Mouse (Mus musculus) forebrain, embryonic 16.5 days (tissue): ENCODE data around the gene Lsm2. TPM values are rescaled to one million over a fixed set of nuclear protein-coding genes. Genes with fewer than 3 reads are reported as not detected.
"Not testable (repeated sequence)": the region's sequence is repeated elsewhere in the genome, so short reads cannot be mapped to it uniquely, and the experiment has no call there.

ENCODE experiments used
- ATAC-seq: fragments of 200-750 bp; cut with Nextera tagmentation; 2 replicates; pipeline ENCODE4 v1.8.0; 2017; ENCODE audit warnings: mild to moderate bottlenecking, moderate library complexity
- H3K27ac ChIP-seq: fragments of 300-500 bp; sonication (generic); 2 replicates; pipeline ENCODE4 v1.5.1; 2014; ENCODE audit warnings: low read length, control low read depth
- H3K27me3 ChIP-seq: fragments of 300-500 bp; sonication (generic); replicated peaks from 2 replicates; pipeline ENCODE4 v1.6.1; 2014; ENCODE audit warnings: low read length; ENCODE audit not compliant: control insufficient read depth, insufficient read depth
- H3K36me3 ChIP-seq: fragments of 300-500 bp; sonication (generic); 2 replicates; pipeline ENCODE4 v1.6.1; 2014; ENCODE audit not compliant: control insufficient read depth, insufficient read depth
- H3K4me1 ChIP-seq: fragments of 300-500 bp; sonication (generic); replicated peaks from 2 replicates; pipeline ENCODE4 v1.6.1; 2014; ENCODE audit warnings: low read length; ENCODE audit not compliant: control insufficient read depth, insufficient read depth
- H3K4me2 ChIP-seq: fragments of 300-500 bp; sonication (generic); 2 replicates; pipeline ENCODE4 v1.6.1; 2014; ENCODE audit warnings: mild to moderate bottlenecking, low read length, control low read depth
- H3K4me3 ChIP-seq: fragments of 300-500 bp; sonication (generic); replicated peaks from 2 replicates; pipeline ENCODE4 v1.5.1; 2014; ENCODE audit warnings: mild to moderate bottlenecking, low read length, control low read depth
- H3K9ac ChIP-seq: fragments of 300-500 bp; sonication (generic); replicated peaks from 2 replicates; pipeline ENCODE4 v1.6.1; 2014; ENCODE audit warnings: low read depth, low read length, control low read depth
- H3K9me3 ChIP-seq: fragments of 300-500 bp; sonication (generic); 2 replicates; pipeline ENCODE4 v1.6.1; 2016; ENCODE audit warnings: low read length; ENCODE audit not compliant: control insufficient read depth
- WGBS: fragments of 180-500 bp; shearing (Covaris S2); extraction: QIAGEN DNeasy Blood & Tissue Kit; methylation state at CpG from one replicate; pipeline ENCODE4 v1.1.7; 2014; 5-methylcytosine and 5-hydroxymethylcytosine counted together
- polyA plus RNA-seq: library from polyadenylated mRNA; unstranded; fragments of >200 nt; fragmentation: Nextera tagmentation; extraction: Ambion mirVana; gene quantifications from 2 replicates; pipeline ENCODE4 v1.2.1, GENCODE M21; 2015

Gene Lsm2
- polyA plus RNA-seq, 1 experiment from 2014 or later, result 121 TPM

GRCm38 (mm10) chr17:35004075-35004717 is 22.5 kb downstream of the Lsm2 start:
- no peak overlapping the region for H3K4me2 ChIP-seq
- peaks cover 18% of the 10 kb centered on the region for H3K36me3 ChIP-seq
- no peak overlapping the region for H3K4me3 ChIP-seq
- no peak overlapping the region for H3K9ac ChIP-seq
- peaks cover 24% of the 10 kb centered on the region for H3K4me1 ChIP-seq
- no peak for ATAC-seq
- H3K27me3 ChIP-seq, result no peaks in the 10 kb centered on the region
- no peaks in the 10 kb centered on the region for H3K9me3 ChIP-seq
- WGBS, result 95% methylated on average over 17 of the region's 17 CpGs
- H3K27ac ChIP-seq, result no peak overlapping the region

GRCm38 (mm10) chr17:35005158-35005557 is 23.5 kb downstream of the Lsm2 start:
- H3K9ac ChIP-seq, result no peak overlapping the region
- ATAC-seq, result no peak
- H3K4me1 ChIP-seq, result peaks cover 18% of the 10 kb centered on the region
- H3K27me3 ChIP-seq, result no peaks in the 10 kb centered on the region
- 94% methylated on average over 10 of the region's 10 CpGs for WGBS
- peaks cover 21% of the 10 kb centered on the region for H3K36me3 ChIP-seq
- H3K27ac ChIP-seq, result no peak overlapping the region
- H3K4me2 ChIP-seq, result no peak overlapping the region
- H3K9me3 ChIP-seq, result no peaks in the 10 kb centered on the region
- H3K4me3 ChIP-seq, result no peak overlapping the region

GRCm38 (mm10) chr17:35005902-35006301 is 24.2 kb downstream of the Lsm2 start:
- not testable (repeated sequence) for H3K9ac ChIP-seq, H3K4me3 ChIP-seq, H3K9me3 ChIP-seq, H3K4me2 ChIP-seq, ATAC-seq, H3K27me3 ChIP-seq, H3K27ac ChIP-seq
- Histone ChIP-seq H3K36me3 (peaks cover 25% of the 10 kb centered on the region), H3K4me1 (peaks cover 18% of the 10 kb centered on the region)
- 96% methylated on average over 4 of the region's 5 CpGs for WGBS

GRCm38 (mm10) chr17:35007387-35007991 is 25.8 kb downstream of the Lsm2 start:
- Histone ChIP-seq H3K4me3 (no peak overlapping the region), H3K27me3 (no peaks in the 10 kb centered on the region), H3K4me2 (no peak overlapping the region), H3K9me3 (no peaks in the 10 kb centered on the region), H3K27ac (no peak overlapping the region), H3K9ac (no peak overlapping the region), H3K36me3 (peaks cover 35% of the 10 kb centered on the region), H3K4me1 (peaks cover 10% of the 10 kb centered on the region)
- WGBS, result 96% methylated on average over 7 of the region's 7 CpGs
- ATAC-seq, result no peak

GRCm38 (mm10) chr17:35009586-35009985 is 27.9 kb downstream of the Lsm2 start:
- no peaks in the 10 kb centered on the region for H3K4me1 ChIP-seq
- H3K4me3 ChIP-seq, result no peak overlapping the region
- H3K27ac ChIP-seq, result no peak overlapping the region
- 87% methylated on average over 7 of the region's 7 CpGs for WGBS
- no peak overlapping the region for H3K9ac ChIP-seq
- peaks cover 45% of the 10 kb centered on the region for H3K36me3 ChIP-seq
- H3K9me3 ChIP-seq, result no peaks in the 10 kb centered on the region
- no peak for ATAC-seq
- no peaks in the 10 kb centered on the region for H3K27me3 ChIP-seq
- H3K4me2 ChIP-seq, result no peak overlapping the region

GRCm38 (mm10) chr17:35011440-35011839 is 29.8 kb downstream of the Lsm2 start:
- WGBS, result 93% methylated on average over 8 of the region's 8 CpGs
- Histone ChIP-seq H3K4me1 (peaks cover 6% of the 10 kb centered on the region; the same call in 1 of the 2 replicates), H3K9ac (no peak overlapping the region), H3K27me3 (no peaks in the 10 kb centered on the region), H3K9me3 (no peaks in the 10 kb centered on the region), H3K4me3 (no peak overlapping the region), H3K27ac (no peak overlapping the region), H3K36me3 (peaks cover 42% of the 10 kb centered on the region), H3K4me2 (no peak overlapping the region)
- ATAC-seq, result no peak

GRCm38 (mm10) chr17:35012430-35012829 is 30.8 kb downstream of the Lsm2 start:
- Histone ChIP-seq H3K4me3 (no peak overlapping the region), H3K36me3 (peaks cover 42% of the 10 kb centered on the region)
- WGBS, result 92% methylated on average over 13 of the region's 13 CpGs

GRCm38 (mm10) chr17:35013221-35013620 is 31.6 kb downstream of the Lsm2 start:
- H3K27me3 ChIP-seq, result no peaks in the 10 kb centered on the region
- H3K4me3 ChIP-seq, result no peak overlapping the region
- H3K4me2 ChIP-seq, result no peak overlapping the region
- no peak overlapping the region for H3K9ac ChIP-seq
- H3K36me3 ChIP-seq, result peaks cover 40% of the 10 kb centered on the region
- no peak overlapping the region for H3K27ac ChIP-seq
- no peaks in the 10 kb centered on the region for H3K9me3 ChIP-seq
- peaks cover 6% of the 10 kb centered on the region; the same call in 1 of the 2 replicates for H3K4me1 ChIP-seq
- WGBS, result 88% methylated on average over 6 of the region's 6 CpGs
- ATAC-seq, result no peak

More at GRCm38 (mm10) chr17:35012430-35012829, 30.8 kb downstream of the Lsm2 start:
- no peaks in the 10 kb centered on the region for H3K27me3 ChIP-seq
- ATAC-seq, result no peak
- no peak overlapping the region for H3K9ac ChIP-seq
- H3K4me2 ChIP-seq, result no peak overlapping the region
- H3K9me3 ChIP-seq, result no peaks in the 10 kb centered on the region
- H3K4me1 ChIP-seq, result peaks cover 6% of the 10 kb centered on the region; the same call in 1 of the 2 replicates
- no peak overlapping the region for H3K27ac ChIP-seq

GRCm38 (mm10) chr17:35015296-35015695 is 33.6 kb downstream of the Lsm2 start:
- H3K9me3 ChIP-seq, result no peaks in the 10 kb centered on the region
- H3K4me2 ChIP-seq, result no peak overlapping the region
- H3K27me3 ChIP-seq, result no peaks in the 10 kb centered on the region
- H3K36me3 ChIP-seq, result peaks cover 34% of the 10 kb centered on the region
- ATAC-seq, result no peak
- WGBS, result 92% methylated on average over 16 of the region's 16 CpGs
- no peak overlapping the region for H3K27ac ChIP-seq
- H3K4me1 ChIP-seq, result peaks cover 6% of the 10 kb centered on the region; the same call in 1 of the 2 replicates
- H3K4me3 ChIP-seq, result no peak overlapping the region
- H3K9ac ChIP-seq, result no peak overlapping the region
